Mouse (Mus musculus) T-cell, adult 2 months (primary cell): ENCODE measurements around the gene Cyp4f13.

Source experiments
- DNase-seq: peaks from one replicate; pipeline ENCODE4 v3.0.0; 2022; ENCODE audit warnings: low spot score

The Cyp4f13 gene

GRCm38 (mm10) chr17:32947215-32947914 is at the start of gene Cyp4f13:
Gene Cyp4f13 (minus strand): TSS chr17:32947402.
- DNase-seq: peak; percentile 98

DNA sequence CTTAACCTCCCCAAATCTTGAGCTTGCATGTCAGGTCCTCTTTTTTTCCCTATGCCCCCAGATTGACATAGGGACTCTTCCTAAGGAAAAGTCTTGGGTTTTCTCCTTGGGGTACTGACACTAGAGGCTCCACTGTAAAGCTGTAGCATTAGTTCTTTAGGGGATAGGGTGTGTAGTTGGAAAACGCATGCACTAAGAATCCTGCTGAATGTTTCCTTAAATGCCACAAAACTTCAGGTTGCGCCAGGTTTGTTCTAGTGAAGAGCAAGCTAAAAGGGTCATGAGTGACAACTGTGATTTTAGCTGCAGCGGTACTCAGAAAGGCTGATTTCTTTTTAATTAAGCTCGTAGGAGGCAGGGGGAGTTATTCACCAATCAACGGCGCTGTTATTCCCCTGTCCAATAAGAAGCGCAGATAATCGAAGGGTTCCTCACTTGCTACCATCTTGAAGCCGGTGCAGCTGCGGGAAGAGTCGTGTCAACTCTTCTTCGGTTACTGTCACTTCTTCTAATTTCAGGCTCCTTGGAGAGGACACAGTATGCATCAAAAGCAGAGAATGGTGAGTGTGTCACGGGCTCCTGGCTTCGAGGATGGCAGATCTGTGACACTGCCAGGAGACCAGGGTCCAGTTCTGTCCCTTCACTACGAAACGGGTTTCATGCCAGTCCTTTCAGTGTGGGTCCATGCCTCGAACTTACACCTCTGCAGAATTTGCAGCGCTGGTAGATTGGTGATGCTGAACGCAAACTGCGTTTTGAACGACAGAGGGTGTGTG is 45.7 kb upstream of the Cyp4f13 start, which contains the start of gene Zfp952:
Gene Zfp952, plus strand, starts transcription at position 431 of the 776 bp plus-strand sequence.
- DNase-seq: peak; percentile 86

GRCm38 (mm10) chr17:32991965-32992698 is 44.9 kb upstream of the Cyp4f13 start:
- DNase-seq: peak; percentile 53

GRCm38 (mm10) chr17:32986301-32986700 is 39.1 kb upstream of the Cyp4f13 start:
- DNase-seq: no peak

DNA sequence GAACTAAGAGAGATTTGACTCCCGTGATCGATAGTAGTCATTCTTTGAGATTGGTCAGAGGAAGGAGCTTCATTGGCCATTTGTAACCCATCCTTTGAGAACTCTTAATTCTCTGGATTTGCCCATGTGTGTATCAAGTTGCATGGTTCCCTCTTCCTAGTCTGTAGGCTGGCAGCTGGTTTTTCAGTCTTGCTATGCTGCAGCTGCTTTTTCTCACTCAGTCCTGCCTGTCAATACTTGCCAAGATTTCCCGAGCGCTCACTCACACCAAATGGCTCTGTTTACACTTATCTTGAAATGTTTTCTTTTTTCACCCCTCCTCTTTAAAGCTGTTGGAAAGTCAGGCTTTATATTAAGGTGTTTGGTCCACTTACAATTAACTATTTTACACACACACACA is 34.2 kb upstream of the Cyp4f13 start:
- no peak for DNase-seq

DNA sequence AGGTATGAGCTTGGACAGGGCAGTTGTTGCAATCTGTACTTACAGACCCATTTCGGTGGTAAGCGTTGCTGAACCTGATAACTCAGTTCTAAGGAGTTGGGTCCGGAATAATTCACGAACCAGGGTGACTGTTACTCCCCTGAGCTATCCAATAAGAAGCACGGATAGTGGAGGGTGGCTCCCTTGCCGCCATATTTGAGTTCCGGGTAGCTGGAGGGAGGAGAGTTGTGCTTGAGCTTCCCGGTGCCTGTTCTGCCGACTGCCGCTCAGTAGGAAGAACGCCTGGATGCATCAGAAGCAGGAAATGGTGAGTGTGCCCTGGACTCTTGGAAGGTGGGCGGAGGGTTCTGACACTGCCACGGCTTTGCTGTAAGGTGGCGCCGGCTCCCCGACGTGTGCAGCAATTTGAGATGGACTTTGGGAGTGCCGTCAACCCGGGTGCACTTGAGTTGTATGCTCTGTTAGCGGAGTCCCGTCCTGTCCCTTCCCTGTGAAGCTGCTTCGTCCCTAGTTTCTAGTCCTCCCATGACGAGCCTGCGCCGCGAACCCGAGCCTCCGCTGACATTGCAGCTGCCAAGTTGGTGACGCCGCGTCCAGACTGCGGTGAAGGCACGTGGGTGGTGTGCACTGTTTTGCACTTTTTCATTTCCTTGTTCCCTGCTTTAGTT is 18.6 kb upstream of the Cyp4f13 start, which contains the start of gene Zfp472:
Gene Zfp472, plus strand, starts transcription at position 192 of the 668 bp plus-strand sequence.
- peak; percentile 93 for DNase-seq

GRCm38 (mm10) chr17:32965253-32965622 is 18.0 kb upstream of the Cyp4f13 start:
- DNase-seq: no peak

DNA sequence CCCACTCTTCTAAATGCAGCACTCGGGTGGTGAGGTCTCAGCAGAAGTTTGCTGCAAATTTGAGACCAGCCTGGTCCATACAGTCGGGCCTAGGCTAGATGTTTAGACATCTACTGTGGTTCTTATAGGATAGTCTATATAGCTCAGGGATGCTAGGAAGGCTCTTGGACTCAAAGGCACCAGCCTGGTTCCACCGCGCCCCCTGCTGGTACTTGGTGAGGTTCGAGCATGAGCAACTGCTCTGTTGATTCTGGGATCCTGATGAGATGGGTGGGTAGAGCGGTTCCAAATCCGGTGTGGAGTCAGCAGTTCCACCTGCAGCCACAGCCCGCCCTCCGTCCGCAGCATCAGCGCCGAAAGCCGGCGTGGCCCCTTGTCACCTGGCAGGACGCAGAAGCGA is 4.2 kb upstream of the Cyp4f13 start:
- peak; percentile 80 for DNase-seq

- no peak for DNase-seq
Observed at GRCm38 (mm10) chr17:32951006-32951405, 3.8 kb upstream of the Cyp4f13 start.

GRCm38 (mm10) chr17:32950136-32950535 is 2.9 kb upstream of the Cyp4f13 start:
- no peak for DNase-seq

DNA sequence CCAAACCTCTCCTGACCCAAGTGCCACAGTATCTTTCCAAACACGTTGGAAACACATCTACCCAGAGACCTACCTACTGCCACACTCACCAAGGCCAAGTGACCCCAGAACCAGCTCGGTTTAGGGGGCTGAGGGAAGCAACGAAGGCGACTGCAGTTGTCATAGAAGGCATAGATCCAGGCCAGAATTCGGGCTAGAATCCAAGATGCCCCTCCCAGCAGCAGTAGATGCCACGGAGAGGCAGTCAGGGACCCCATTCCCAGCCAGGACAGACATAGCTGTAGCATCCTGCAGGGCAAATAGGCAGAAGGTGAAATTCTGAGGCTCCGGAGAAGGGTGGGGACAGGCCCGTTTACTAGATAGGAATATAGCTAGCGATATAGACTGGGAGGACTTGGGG is 486 bp downstream of the Cyp4f13 start:
- no peak for DNase-seq

- DNase-seq: peak; percentile 22
Observed at GRCm38 (mm10) chr17:32944402-32945035, 2.7 kb downstream of the Cyp4f13 start.

DNA sequence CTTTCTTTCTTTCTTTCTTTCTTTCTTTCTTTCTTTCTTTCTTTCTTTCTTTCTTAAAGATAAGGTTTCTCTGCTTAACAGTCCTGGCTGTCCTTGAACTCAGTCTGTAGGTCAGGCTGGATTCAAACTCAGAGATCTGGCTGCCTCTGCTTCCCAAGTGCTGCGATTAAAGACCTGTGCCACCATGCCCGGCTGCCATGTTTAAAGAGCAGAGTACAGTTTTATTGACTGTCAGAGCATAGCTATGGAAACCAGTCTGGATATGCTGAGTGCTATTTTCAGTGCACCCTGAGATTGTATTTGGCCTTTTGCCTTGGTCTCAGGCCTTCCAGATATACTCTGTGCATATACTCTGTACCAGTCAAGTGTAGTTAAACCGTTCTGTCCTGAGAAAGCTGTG is 3.5 kb downstream of the Cyp4f13 start:
- DNase-seq: no peak

DNA sequence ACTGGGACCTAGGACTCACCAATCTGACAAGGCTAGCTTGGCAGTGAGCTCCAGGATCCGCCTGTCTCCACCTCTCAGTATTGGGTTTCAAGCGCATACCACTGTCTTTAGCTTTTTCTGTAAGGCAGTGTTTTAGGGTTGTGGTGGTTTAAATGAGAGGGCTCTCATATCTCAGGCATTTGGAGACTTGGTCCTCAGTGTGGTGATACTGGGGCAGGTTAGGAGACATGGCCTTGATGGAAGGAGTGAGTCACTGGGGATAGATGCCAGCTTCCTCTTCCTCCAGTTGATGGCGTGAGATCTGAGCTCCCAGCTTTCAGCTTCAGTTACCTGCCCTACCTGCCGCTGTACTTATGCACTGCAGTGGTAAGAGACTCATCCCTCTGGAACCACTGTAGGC is 7.4 kb downstream of the Cyp4f13 start:
- no peak for DNase-seq

DNA sequence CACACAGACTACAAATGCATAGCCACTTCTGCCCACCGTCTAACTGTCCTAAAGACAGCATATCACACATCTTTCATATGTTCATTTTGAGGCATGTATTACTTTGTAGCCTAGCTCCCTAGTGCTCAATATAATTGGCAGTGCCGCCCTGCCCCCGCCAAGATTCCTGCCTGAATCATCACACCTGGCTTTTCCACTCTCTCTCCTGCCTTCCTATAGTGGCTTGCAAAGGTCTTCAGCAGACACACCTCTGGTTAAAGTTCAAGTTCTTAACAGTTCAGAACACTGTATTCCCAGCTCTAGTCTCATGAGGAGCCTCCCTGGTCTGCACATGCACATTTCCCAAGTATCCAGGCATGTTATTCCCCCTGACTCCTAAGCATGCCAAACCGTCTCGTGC is 19.4 kb downstream of the Cyp4f13 start:
- no peak for DNase-seq

- peak; percentile 82 for DNase-seq
Observed at GRCm38 (mm10) chr17:32924658-32925312, 22.4 kb downstream of the Cyp4f13 start.

GRCm38 (mm10) chr17:32923681-32924080 is 23.5 kb downstream of the Cyp4f13 start:
- no peak for DNase-seq

DNA sequence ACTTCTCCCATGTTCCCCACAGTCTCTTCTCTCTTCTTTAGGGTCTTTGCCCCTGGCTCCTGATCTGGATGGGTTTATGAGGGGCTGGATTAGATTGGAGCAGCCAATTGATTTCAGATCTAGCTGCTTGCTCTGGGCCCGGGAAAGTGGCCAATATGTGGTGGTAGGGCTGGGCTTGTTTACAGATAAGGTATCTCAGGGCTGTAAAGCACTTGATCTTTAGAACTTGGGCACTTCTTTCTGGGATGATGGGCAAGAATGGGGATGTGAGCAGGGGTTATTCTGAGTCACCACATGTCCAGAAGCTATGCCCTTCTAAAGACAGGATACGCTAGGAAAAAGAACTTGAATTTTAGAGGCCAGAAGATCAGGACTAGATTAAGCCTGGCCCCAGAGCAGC is 28.1 kb downstream of the Cyp4f13 start:
- no peak for DNase-seq

GRCm38 (mm10) chr17:32917131-32917530 is 30.1 kb downstream of the Cyp4f13 start, which contains the start of gene Cyp4f14:
Gene Cyp4f14 (minus strand): TSS chr17:32917342.
- DNase-seq: no peak

GRCm38 (mm10) chr17:32916075-32916474 is 31.1 kb downstream of the Cyp4f13 start:
- no peak for DNase-seq

DNA sequence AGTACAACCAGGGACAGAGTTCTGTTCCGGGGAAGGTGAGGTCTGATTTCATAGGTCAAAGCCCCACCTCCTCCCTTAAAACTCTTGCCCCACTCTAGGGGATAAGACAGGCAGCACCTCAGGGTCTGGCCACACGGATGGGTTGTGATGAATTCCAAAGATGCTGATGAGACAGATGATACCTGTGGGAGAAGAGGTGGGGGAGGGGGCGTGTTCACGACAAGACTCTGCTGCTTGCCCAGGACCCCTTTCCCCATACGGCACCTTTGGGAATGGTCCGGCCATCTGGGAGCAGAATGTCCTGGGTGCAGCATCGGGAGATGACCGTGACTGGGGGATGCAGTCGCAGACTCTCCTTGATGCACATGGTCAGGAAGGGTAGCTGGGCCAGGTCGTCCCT is 41.0 kb downstream of the Cyp4f13 start:
- no peak for DNase-seq
